Mouse (Mus musculus) liver, adult 2 months (tissue): Measurements from ENCODE around the gene Vmn1r1.
"Not testable (repeated sequence)": the region's sequence is repeated elsewhere in the genome, so short reads cannot be mapped to it uniquely, and the experiment has no call there.

Experiments
- CTCF ChIP-seq: fragments of 200-500 bp; IDR thresholded peaks from 2 replicates; pipeline ENCODE4 v1.5.1; 2011; ENCODE audit warnings: low read depth, low read length, control low read depth
- POLR2A ChIP-seq: fragments of 200-500 bp; IDR thresholded peaks from 2 replicates; pipeline ENCODE4 v1.6.1; 2011; ENCODE audit warnings: low read length, control low read depth; ENCODE audit not compliant: insufficient read depth; ENCODE audit errors: extremely low read depth

DNA sequence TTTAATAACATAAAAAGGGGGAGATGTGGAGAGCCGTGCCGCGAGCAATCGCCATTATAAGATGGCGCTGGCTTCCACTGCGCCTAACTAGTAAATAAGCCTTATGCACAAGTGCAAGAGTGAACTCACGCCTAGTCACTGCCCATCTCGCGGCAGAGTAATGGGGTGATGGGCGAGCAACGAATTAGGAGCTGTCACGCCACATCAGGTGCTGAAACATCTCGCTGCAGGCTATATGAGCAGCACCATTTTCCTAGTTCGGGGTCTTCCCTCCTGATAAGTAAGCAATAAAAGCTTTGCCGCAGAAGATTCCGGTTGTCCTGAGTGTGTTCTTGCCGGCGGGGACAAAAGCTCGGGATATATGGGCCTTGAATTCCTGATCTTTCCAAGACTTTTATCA is 12.7 kb upstream of the Vmn1r1 start:
- TF ChIP-seq POLR2A, CTCF: not testable (repeated sequence)
